Mouse (Mus musculus) monocyte, adult 2 months (primary cell): ENCODE measurements at regions not wholly inside any gene's neighbourhood (a gene's known extent, or its start where the extent isn't known, plus 50 kb on each side); places are given as distances from the start of the nearest gene placed in this dataset.

Source experiments
- DNase-seq, 2 experiments: peaks; one replicate each; pipeline ENCODE4 v3.0.0; 2022; ENCODE audit warnings: low spot score in 2 of 2, low read depth in 1 of 2

- no peak for DNase-seq
Measured at GRCm38 (mm10) chr17:83967007-83967406, 119.2 kb upstream of the Haao start.

- no peak for DNase-seq
Measured at GRCm38 (mm10) chr17:83964454-83965211, 116.9 kb upstream of the Haao start.

- DNase-seq: no peak
Measured at GRCm38 (mm10) chr17:83963561-83963960, 115.8 kb upstream of the Haao start.

- DNase-seq: no peak
Measured at GRCm38 (mm10) chr17:83962841-83963240, 115.1 kb upstream of the Haao start.

GRCm38 (mm10) chr17:83962126-83962525, 114.4 kb upstream of the Haao start:
- no peak for DNase-seq

GRCm38 (mm10) chr17:83960821-83961220, 113.1 kb upstream of the Haao start:
- no peak for DNase-seq

GRCm38 (mm10) chr17:83960158-83960557, 112.4 kb upstream of the Haao start:
- no peak for DNase-seq

- DNase-seq: no peak
Measured at GRCm38 (mm10) chr17:83959159-83959848, 111.5 kb upstream of the Haao start.

- DNase-seq: no peak
Measured at GRCm38 (mm10) chr17:83958706-83959105, 110.9 kb upstream of the Haao start.

GRCm38 (mm10) chr17:83957661-83958540, 110.1 kb upstream of the Haao start:
- DNase-seq: no peak

GRCm38 (mm10) chr17:83956821-83957565, 109.2 kb upstream of the Haao start:
- no peak for DNase-seq

- DNase-seq: no peak
Measured at GRCm38 (mm10) chr17:83955978-83956377, 108.2 kb upstream of the Haao start.

GRCm38 (mm10) chr17:83955058-83955697, 107.4 kb upstream of the Haao start:
- no peak for DNase-seq

GRCm38 (mm10) chr17:83954291-83955057, 106.7 kb upstream of the Haao start:
- no peak for DNase-seq

- DNase-seq: no peak
Measured at GRCm38 (mm10) chr17:83953656-83954055, 105.9 kb upstream of the Haao start.

- no peak for DNase-seq
Measured at GRCm38 (mm10) chr17:83946718-83947117, 99.0 kb upstream of the Haao start.

- DNase-seq: no peak
Measured at GRCm38 (mm10) chr17:83939344-83939743, 91.6 kb upstream of the Haao start.

- DNase-seq: no peak
Measured at GRCm38 (mm10) chr17:83938671-83939244, 91.0 kb upstream of the Haao start.

GRCm38 (mm10) chr17:83937576-83937975, 89.8 kb upstream of the Haao start:
- DNase-seq: no peak
